Mouse (Mus musculus): ENCODE data around the gene Rsad2.

Gene Rsad2

GRCm38 (mm10) chr12:26400762-26401161 is 55.5 kb downstream of the Rsad2 start:
- DNase-seq, result no peak

- no peak for DNase-seq
These were observed 56.9 kb downstream of the Rsad2 start for GRCm38 (mm10) chr12:26399391-26399790.

DNA sequence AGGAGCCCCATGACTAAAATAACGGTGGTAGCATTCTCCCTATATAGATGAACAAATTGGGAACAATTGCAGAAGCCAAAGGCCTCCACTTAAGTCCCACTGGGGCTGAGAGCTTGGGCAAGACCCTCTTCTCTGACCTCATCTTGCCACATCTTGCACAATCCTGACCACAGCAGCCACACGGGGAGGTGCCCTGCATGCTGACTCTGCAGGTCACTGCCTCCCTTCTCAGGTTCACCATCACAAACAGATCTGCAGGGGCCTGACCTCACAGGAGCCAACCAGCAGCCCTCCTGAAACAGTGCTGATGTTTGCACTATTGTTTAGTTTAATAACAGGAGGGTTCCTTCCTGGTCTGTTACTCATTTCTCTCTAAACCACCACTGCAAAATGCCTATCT is 57.7 kb downstream of the Rsad2 start:
- DNase-seq, result no peak

DNA sequence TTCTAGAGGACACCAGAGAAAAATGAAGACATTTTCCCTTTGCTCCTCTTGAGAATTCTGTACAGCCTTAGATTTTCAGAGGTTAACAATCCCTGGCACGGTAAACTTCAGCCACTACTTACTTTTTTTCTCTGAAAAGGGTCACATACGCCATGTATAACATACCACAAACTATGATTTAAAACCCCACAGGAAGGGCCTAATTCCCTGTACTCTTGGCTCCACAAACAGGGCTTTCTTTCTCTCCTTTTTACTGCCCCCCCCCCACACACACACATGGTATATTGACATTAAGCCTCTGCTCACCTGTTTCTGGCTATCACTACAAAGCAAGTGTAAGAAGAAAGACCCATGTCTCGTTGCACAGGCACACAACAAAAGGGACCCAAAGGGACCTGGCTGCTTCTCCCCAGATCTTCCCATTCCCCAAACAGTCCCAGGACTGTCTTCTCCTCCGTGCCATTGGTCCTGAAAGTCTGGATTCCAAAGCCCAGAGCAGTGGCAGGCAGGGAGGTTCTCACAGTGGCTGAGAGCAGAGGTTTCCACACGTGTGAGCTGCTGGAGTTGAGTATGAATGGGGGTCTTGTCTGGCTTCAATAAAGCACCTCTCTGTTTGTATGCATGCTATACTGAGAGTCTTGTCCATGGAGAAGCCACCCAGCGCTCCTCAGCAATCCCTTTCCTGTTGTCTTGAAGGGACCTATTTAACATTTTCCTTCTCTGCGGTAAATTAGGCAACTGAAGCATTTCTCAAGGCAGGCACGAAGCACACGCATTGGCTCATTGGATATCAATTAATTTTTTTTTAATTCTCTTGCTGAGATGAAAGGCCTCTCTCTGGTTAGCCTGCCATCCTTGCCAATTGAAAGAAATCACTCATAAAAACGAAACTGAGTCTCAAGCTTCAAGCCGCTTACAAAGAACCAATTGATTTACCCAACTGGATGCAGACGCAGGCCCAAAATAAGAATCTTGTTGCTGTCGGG is 61.5 kb downstream of the Rsad2 start:
- DNase-seq, result no peak

- DNase-seq, result no peak
These were observed 63.0 kb downstream of the Rsad2 start for GRCm38 (mm10) chr12:26393291-26393690.
